Mouse (Mus musculus) hindlimb bud, embryonic 11.5 days (tissue): ENCODE data around the gene Lcp1.

Experiments
- DNase-seq: peaks from one replicate; pipeline ENCODE4 v3.0.0-alpha.2; 2012; ENCODE audit warnings: low read depth, low spot score; ENCODE audit errors: extremely low spot score

Gene Lcp1

DNA sequence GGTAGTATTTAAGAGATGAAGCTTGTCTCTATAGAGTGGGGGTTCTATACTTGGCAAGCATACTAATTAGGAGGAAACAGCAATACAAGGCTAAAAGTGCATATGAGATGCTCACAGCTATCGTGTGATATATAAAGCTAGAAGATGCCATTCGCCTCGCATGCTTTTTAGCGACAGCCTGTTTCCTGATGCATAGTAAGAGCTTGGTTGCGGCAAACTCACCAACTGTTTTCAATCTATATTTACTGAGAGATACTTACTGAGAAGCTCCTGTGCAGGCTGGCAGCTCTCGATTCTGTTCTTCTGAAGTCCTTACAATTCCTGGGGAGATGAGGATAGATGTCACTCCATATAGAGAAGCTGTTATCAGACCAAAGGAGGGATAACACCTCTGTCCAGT lies 148.8 kb downstream of the Lcp1 start:
- no peak for DNase-seq

DNA sequence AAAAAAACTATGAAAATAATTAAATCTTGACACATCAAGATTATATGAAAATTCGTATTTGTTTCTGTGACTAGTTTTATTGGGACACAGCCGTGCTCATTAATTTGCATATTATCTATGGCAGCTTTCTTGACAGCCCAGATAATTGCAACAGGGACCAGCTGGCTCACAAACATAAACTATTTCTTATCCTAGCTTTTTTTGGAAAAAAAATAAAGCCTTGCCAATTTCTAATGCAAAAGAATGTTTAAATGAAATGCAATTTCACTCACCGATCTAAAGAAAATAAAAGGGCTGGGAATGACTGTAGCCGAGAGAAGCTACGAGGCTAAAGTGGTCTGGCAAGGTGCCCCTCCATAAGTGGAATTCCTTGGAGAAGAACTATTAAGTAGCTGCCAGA lies 149.5 kb downstream of the Lcp1 start:
- DNase-seq = no peak
